Mouse (Mus musculus) gastrocnemius, postnatal 14 days (tissue): Measurements from ENCODE around the gene Fam216a. TPM values are rescaled to one million over a fixed set of nuclear protein-coding genes. Genes with fewer than 3 reads are reported as not detected.
"Not testable (repeated sequence)": the region's sequence is repeated elsewhere in the genome, so short reads cannot be mapped to it uniquely, and the experiment has no call there.

Experiments
- DNase-seq: peaks from one replicate; pipeline ENCODE4 v3.0.0; 2021; ENCODE audit warnings: mixed read lengths
- intact Hi-C: fragments of 180-260 bp; cut with DNase I; formaldehyde crosslinking; loops from one replicate; pipeline ENCODE4 v1.15.1; 2025; ENCODE audit warnings: low total_unique reads
- total RNA-seq, 2 experiments: library from RNA; stranded (reverse); gene quantifications; 2 replicates each; pipeline ENCODE4 v1.2.3; 2021

Fam216a gene
- total RNA-seq, 2 experiments from 2014 or later = 7.6 to 7.8 TPM

DNA sequence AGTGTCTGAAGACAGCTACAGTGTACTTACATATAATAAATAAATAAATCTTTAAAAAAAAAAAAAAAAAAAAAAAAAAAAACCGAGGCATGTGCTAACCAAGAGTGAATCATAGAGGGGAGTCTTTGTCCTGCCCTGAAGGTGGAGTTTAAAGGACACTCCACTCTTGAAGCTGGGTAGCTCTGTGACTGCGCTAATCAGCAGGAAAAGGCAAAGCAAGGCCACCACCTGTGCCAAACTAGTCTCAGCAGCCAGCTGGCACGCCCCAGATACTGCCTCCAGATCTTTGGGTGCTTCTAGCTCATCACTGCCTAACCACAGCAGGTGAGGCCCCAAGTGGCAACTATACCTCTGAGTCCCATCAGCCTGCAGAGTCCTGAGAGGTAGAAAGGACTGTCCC, 37.5 kb downstream of the Fam216a start:
- intact Hi-C loops = no loop called here
- DNase-seq = no peak

DNA sequence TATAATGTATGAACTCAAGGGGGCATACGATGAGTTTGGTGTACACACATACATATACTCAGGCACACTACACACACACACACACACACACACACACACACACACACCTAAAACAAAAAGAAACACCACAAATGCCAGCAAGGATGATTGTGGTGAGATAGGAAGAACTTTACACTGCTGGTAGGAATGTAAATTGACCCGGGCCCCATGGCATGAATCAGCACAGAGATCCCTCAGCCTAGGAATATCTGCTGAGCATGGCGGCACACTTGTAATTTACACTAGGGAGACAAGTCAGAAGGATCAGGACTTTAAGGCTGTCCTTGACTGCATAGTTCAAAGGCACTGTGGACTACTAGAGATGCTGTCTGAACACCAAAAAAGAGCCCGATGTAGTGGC, 41.9 kb downstream of the Fam216a start:
- no peak for DNase-seq
- intact Hi-C loops = no loop called here

GRCm38 (mm10) chr5:122327283-122327682, 44.9 kb downstream of the Fam216a start:
- DNase-seq = no peak
- intact Hi-C loops = no loop called here

DNA sequence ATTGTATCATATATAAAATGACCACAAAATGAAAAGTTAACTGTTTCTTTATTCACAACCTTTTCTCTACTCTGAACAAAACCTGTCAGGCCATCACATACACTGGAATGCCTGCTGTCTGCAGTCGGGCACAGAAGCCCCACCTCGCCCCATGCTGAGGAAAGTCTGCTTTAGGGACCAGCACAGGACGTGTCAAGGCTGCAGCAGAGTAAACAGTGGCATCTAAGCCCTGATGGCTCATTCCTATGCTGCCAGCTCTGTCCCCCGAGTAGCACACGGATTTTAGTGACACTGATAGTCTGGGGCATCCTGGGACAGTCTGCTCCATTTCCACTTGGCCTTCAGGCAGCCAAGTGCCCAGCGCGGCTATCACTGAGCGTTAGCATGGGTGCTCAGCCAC, 46.7 kb downstream of the Fam216a start:
- intact Hi-C loops = no loop called here
- no peak for DNase-seq

DNA sequence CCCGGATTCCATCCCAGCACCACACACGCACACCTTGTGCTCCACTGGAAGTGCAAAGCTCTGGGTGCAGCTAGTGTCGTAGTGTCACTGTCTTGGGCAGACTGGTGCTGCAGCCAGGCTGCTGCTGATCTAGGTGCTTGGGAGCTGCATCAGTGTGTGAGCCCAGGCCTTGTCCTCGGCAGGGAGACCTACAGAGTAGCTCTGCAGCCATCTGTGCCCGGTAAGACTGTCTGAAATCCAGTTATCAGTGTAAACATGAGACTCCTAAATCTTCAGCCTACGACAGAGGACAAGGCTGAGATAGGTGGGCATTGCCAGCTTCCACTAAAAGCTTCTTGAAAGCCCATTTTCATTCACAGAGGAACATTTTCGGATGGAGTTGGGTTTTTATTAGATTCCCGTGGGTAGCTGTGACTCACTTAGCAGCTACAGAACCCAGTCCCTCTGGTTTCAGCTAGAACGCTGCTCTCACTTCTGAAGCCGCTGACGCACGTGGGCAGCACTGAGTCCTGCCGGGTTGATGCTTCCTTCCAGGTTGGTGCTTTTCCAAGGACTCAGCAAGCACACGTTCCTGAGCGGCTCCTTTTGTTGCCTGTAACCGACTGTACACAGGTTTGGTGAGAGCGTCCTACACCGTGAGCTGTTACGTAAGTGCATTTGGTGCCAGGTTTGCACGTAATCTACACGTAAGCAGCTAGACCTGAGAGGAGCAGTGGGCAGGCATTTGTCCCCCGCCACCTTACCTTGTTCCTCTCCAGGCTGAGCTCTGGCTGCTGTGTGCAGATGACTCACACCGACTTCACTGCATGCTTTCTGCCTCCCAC, 47.3 kb downstream of the Fam216a start:
- intact Hi-C loops = no loop called here
- no peak for DNase-seq

DNA sequence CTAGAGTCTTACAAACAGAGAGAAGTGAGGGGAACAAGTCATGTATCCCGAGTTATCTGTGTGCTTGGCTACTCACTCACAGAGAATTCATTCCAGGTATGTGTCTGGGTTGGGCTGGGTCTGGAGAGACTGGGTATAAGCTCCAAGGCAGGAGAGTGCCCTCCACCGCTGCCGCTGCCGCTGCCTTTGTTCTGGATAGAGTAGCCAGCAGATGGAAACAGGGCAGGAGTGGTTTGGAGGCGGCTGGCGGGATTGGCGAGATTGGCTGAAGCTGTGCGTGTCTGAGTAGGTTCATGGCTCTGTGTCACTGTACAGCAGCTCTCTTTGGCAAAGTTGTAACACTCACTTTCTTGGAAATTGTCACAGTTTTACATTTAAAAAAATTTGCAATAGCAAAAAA, 48.6 kb downstream of the Fam216a start:
- DNase-seq = no peak
- intact Hi-C loops = no loop called here

- DNase-seq = no peak
- intact Hi-C loops = no loop called here
Measured at GRCm38 (mm10) chr5:122320205-122320781, 51.9 kb downstream of the Fam216a start.

GRCm38 (mm10) chr5:122319474-122320204, 52.5 kb downstream of the Fam216a start:
- DNase-seq = peak; percentile 55

DNA sequence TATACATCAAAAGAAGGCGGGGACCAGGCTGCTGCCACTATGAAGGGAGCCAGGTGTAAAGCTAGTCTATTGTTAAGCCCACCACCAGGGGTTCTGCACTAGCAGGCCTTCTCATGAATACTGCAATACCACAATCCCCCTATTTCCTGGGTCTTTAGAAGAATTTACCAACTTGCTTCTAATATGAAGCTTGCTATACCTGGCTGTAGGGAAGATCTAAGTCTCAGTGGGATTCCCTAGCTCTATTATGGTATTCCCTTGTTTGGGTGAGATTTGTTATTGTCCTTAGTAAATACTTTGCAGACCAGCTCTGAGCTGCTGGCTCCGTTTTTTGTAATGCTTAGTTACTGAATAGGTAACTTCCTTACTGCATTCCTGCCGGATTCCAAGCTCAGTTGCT, 53.2 kb downstream of the Fam216a start:
- DNase-seq, intact Hi-C loops: not testable (repeated sequence)

More at GRCm38 (mm10) chr5:122319474-122320204, 52.5 kb downstream of the Fam216a start:
- intact Hi-C loops = no loop called here

DNA sequence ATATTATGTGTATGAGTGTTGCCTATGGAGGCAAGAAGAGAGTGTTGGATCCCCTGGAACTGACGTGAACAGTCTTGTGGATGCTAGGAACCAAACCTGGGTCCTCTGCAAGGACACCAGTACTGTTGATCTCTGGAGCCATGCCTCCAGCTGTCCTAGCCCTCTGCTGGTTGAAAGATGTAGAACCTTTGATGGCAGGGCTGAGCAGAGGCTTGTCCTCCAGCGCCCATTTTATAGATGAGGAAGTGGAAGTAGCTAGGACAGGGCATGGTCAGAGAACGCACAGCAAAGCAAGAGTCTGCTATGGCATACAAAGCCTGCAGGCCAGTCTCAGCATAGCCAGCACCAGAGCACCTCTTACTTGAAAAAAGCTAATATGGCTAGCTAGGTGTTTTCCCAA, 54.1 kb downstream of the Fam216a start:
- no peak for DNase-seq

GRCm38 (mm10) chr5:122317329-122318045, 54.7 kb downstream of the Fam216a start:
- peak; percentile 52 for DNase-seq

More for the DNA sequence above, 54.1 kb downstream of the Fam216a start:
- intact Hi-C loops = no loop called here

GRCm38 (mm10) chr5:122314966-122315667, 57.0 kb downstream of the Fam216a start:
- peak; percentile 96 for DNase-seq
- intact Hi-C loops = no loop called here

More at GRCm38 (mm10) chr5:122317329-122318045, 54.7 kb downstream of the Fam216a start:
- intact Hi-C loops = no loop called here

Other genes with a start within 250 kb of the Fam216a start
- gene Ccdc63, start 231.5 kb downstream of the Fam216a start, total RNA-seq = not detected
- 100 to 1,000 TPM; 110 TPM for gene Ppp1cc, start 214.1 kb downstream of the Fam216a start, total RNA-seq
- gene Hvcn1, start 165.6 kb downstream of the Fam216a start, total RNA-seq = 1 to 10 TPM; 1.6 to 2.0 TPM
- gene Tctn1, start 107.9 kb downstream of the Fam216a start, total RNA-seq = 1 to 10 TPM; 2.4 to 3.0 TPM
- gene Pptc7, start 88.0 kb downstream of the Fam216a start, total RNA-seq = 10 to 100 TPM; 39.6 to 74.8 TPM
- gene Rad9b, start 18.1 kb downstream of the Fam216a start, total RNA-seq = under 1 TPM; 0.47 to 0.73 TPM
- 10 to 100 TPM; 48.9 to 50.1 TPM for gene Vps29, start 18.0 kb downstream of the Fam216a start, total RNA-seq
- 10 to 100 TPM; 20.0 to 26.6 TPM for gene Gpn3, start 488 bp downstream of the Fam216a start, total RNA-seq
- 10 to 100 TPM; 68.8 to 72.9 TPM for gene Arpc3, start 19.5 kb upstream of the Fam216a start, total RNA-seq
- 10 to 100 TPM; 16.6 to 18.1 TPM for gene Anapc7, start 49.3 kb upstream of the Fam216a start, total RNA-seq
- gene Atp2a2, start 129.9 kb upstream of the Fam216a start, total RNA-seq = 100 to 1,000 TPM; 213 to 317 TPM
- 1 to 10 TPM; 3.7 to 6.2 TPM for gene Ift81, start 242.2 kb upstream of the Fam216a start, total RNA-seq